Mouse (Mus musculus): ENCODE data around the gene Scml4.

Scml4 gene

GRCm38 (mm10) chr10:42938361-42938760, 78.2 kb downstream of the Scml4 start:
- H3K4me1 ChIP-seq (replicated peaks; ENCODE audit: low read depth, low read length) = peaks cover 36% of the 10 kb centered on the region
- no peak overlapping the region for H3K4me3 ChIP-seq (replicated peaks; ENCODE audit: low read length)
- TF ChIP-seq POU5F1 (IDR thresholded peaks at IDR 0.05; ENCODE audit: borderline replicate concordance, low read length) = no peak
- no peak for TF ChIP-seq NANOG (IDR thresholded peaks at IDR 0.05; ENCODE audit: borderline replicate concordance, low read length)
- no peak for TF ChIP-seq CTCF (conservative IDR thresholded peaks at IDR 0.05; ENCODE audit: low read length)
- H3K9me3 ChIP-seq (ENCODE audit: low read length) = no peaks in the 10 kb centered on the region
- peaks cover 44% of the 10 kb centered on the region for H3K27me3 ChIP-seq (ENCODE audit: insufficient read depth, low read length)
- no peaks in the 10 kb centered on the region for H3K36me3 ChIP-seq (ENCODE audit: insufficient read depth, low read length)

GRCm38 (mm10) chr10:42939691-42940090, 79.5 kb downstream of the Scml4 start:
- H3K9me3 ChIP-seq (ENCODE audit: low read length) = no peaks in the 10 kb centered on the region
- no peak overlapping the region for H3K4me3 ChIP-seq (replicated peaks; ENCODE audit: low read length)
- H3K4me1 ChIP-seq (replicated peaks; ENCODE audit: low read depth, low read length) = peaks cover 36% of the 10 kb centered on the region
- peaks cover 35% of the 10 kb centered on the region for H3K27me3 ChIP-seq (ENCODE audit: insufficient read depth, low read length)
- H3K36me3 ChIP-seq (ENCODE audit: insufficient read depth, low read length) = no peaks in the 10 kb centered on the region
- TF ChIP-seq NANOG (IDR thresholded peaks at IDR 0.05; ENCODE audit: borderline replicate concordance, low read length) (no peak), POU5F1 (IDR thresholded peaks at IDR 0.05; ENCODE audit: borderline replicate concordance, low read length) (no peak), CTCF (conservative IDR thresholded peaks at IDR 0.05; ENCODE audit: low read length) (no peak)

- Histone ChIP-seq H3K4me1 (replicated peaks; ENCODE audit: low read depth, low read length) (peaks cover 38% of the 10 kb centered on the region), H3K27me3 (ENCODE audit: insufficient read depth, low read length) (peaks cover 28% of the 10 kb centered on the region), H3K9me3 (ENCODE audit: low read length) (no peaks in the 10 kb centered on the region), H3K36me3 (ENCODE audit: insufficient read depth, low read length) (no peaks in the 10 kb centered on the region), H3K4me3 (replicated peaks; ENCODE audit: low read length) (peak overlapping the region; percentile 46)
- TF ChIP-seq NANOG (IDR thresholded peaks at IDR 0.05; ENCODE audit: borderline replicate concordance, low read length) = no peak
- TF ChIP-seq CTCF (conservative IDR thresholded peaks at IDR 0.05; ENCODE audit: low read length) = no peak
- TF ChIP-seq POU5F1 (IDR thresholded peaks at IDR 0.05; ENCODE audit: borderline replicate concordance, low read length) = no peak
Measured at GRCm38 (mm10) chr10:42940193-42941050, 80.3 kb downstream of the Scml4 start.

DNA sequence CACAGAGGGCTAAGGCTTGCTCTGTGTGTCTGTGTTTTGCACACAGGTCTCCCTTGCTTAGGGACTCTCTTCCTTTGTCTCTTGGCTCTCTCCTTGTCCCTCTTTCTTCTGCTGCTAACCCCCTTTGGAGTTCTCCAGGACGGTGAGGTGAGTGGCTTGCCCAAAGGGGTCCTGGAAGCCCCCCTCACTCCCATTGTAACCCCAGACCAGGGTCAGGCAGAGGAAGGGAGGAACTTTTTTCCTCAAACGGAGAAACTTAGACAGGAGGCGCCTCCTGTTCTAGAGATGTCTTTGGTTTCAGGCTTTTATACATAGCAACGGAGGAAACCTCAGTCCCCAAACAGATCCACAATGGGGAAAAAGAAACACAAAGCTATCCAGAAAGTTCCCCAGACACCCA, 81.1 kb downstream of the Scml4 start:
- Histone ChIP-seq H3K27me3 (ENCODE audit: insufficient read depth, low read length) (peaks cover 27% of the 10 kb centered on the region), H3K36me3 (ENCODE audit: insufficient read depth, low read length) (no peaks in the 10 kb centered on the region), H3K9me3 (ENCODE audit: low read length) (no peaks in the 10 kb centered on the region), H3K4me3 (replicated peaks; ENCODE audit: low read length) (no peak overlapping the region), H3K4me1 (replicated peaks; ENCODE audit: low read depth, low read length) (peaks cover 47% of the 10 kb centered on the region)
- TF ChIP-seq CTCF (conservative IDR thresholded peaks at IDR 0.05; ENCODE audit: low read length) (no peak), POU5F1 (IDR thresholded peaks at IDR 0.05; ENCODE audit: borderline replicate concordance, low read length) (no peak), NANOG (IDR thresholded peaks at IDR 0.05; ENCODE audit: borderline replicate concordance, low read length) (no peak)

- no peaks in the 10 kb centered on the region for H3K9me3 ChIP-seq (ENCODE audit: low read length)
- H3K36me3 ChIP-seq (ENCODE audit: insufficient read depth, low read length) = no peaks in the 10 kb centered on the region
- H3K4me3 ChIP-seq (replicated peaks; ENCODE audit: low read length) = peak overlapping the region; percentile 37; the same call in 1 of the 2 replicates
- TF ChIP-seq NANOG (IDR thresholded peaks at IDR 0.05; ENCODE audit: borderline replicate concordance, low read length) = no peak
- no peak for TF ChIP-seq CTCF (conservative IDR thresholded peaks at IDR 0.05; ENCODE audit: low read length)
- no peak for TF ChIP-seq POU5F1 (IDR thresholded peaks at IDR 0.05; ENCODE audit: borderline replicate concordance, low read length)
- peaks cover 26% of the 10 kb centered on the region for H3K27me3 ChIP-seq (ENCODE audit: insufficient read depth, low read length)
- H3K4me1 ChIP-seq (replicated peaks; ENCODE audit: low read depth, low read length) = peaks cover 52% of the 10 kb centered on the region
Measured at GRCm38 (mm10) chr10:42941697-42942221, 81.6 kb downstream of the Scml4 start.

DNA sequence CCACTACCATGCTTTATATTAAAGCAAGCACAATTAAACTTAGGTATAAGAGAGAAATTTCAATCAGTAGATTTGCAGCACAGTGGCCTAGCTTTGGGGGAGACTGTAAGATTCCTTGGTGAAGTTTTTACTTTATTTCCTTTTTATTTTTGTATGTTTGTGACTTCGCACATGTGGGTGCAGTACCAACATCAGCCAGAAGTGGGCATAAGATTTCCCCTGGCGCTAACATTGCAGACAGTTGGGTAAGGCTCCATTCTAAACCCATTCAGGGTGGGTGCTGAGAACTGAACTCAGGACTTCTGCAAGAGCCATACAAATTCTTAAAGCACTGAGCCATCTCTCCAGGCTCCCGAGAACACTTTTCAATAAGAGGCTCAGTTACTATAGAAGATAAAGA, 82.1 kb downstream of the Scml4 start:
- H3K4me1 ChIP-seq (replicated peaks; ENCODE audit: low read depth, low read length) = peaks cover 57% of the 10 kb centered on the region
- H3K27me3 ChIP-seq (ENCODE audit: insufficient read depth, low read length) = peaks cover 20% of the 10 kb centered on the region
- no peaks in the 10 kb centered on the region for H3K9me3 ChIP-seq (ENCODE audit: low read length)
- no peak overlapping the region for H3K4me3 ChIP-seq (replicated peaks; ENCODE audit: low read length)
- no peaks in the 10 kb centered on the region for H3K36me3 ChIP-seq (ENCODE audit: insufficient read depth, low read length)
- TF ChIP-seq NANOG (IDR thresholded peaks at IDR 0.05; ENCODE audit: borderline replicate concordance, low read length) (no peak), CTCF (conservative IDR thresholded peaks at IDR 0.05; ENCODE audit: low read length) (peak; percentile 93)

- H3K9me3 ChIP-seq (ENCODE audit: low read length) = no peaks in the 10 kb centered on the region
- H3K27me3 ChIP-seq (ENCODE audit: insufficient read depth, low read length) = peaks cover 4% of the 10 kb centered on the region
- H3K4me1 ChIP-seq (replicated peaks; ENCODE audit: low read depth, low read length) = peaks cover 75% of the 10 kb centered on the region
- H3K36me3 ChIP-seq (ENCODE audit: insufficient read depth, low read length) = no peaks in the 10 kb centered on the region
- TF ChIP-seq CTCF (conservative IDR thresholded peaks at IDR 0.05; ENCODE audit: low read length) (no peak), POU5F1 (IDR thresholded peaks at IDR 0.05; ENCODE audit: borderline replicate concordance, low read length) (no peak), NANOG (IDR thresholded peaks at IDR 0.05; ENCODE audit: borderline replicate concordance, low read length) (no peak)
- H3K4me3 ChIP-seq (replicated peaks; ENCODE audit: low read length) = no peak overlapping the region
Measured at GRCm38 (mm10) chr10:42945316-42945715, 85.1 kb downstream of the Scml4 start.

- Histone ChIP-seq H3K36me3 (ENCODE audit: insufficient read depth, low read length) (no peaks in the 10 kb centered on the region), H3K27me3 (ENCODE audit: insufficient read depth, low read length) (peaks cover 5% of the 10 kb centered on the region; the same call in 1 of the 2 replicates), H3K4me3 (replicated peaks; ENCODE audit: low read length) (no peak overlapping the region), H3K4me1 (replicated peaks; ENCODE audit: low read depth, low read length) (peaks cover 77% of the 10 kb centered on the region), H3K9me3 (ENCODE audit: low read length) (no peaks in the 10 kb centered on the region)
- no peak for TF ChIP-seq NANOG (IDR thresholded peaks at IDR 0.05; ENCODE audit: borderline replicate concordance, low read length)
Measured at GRCm38 (mm10) chr10:42947336-42947735, 87.2 kb downstream of the Scml4 start.

All from E14TG2a.4 (cell line).